Mouse (Mus musculus) ovary, adult 18-20 months (tissue): ENCODE measurements at regions not wholly inside any gene's neighbourhood (a gene's known extent, or its start where the extent isn't known, plus 50 kb on each side); places are given as distances from the start of the nearest gene placed in this dataset.

Experiments used
- DNase-seq: peaks from one replicate; pipeline ENCODE4 v3.0.0; 2022; ENCODE audit warnings: low spot score, mixed read lengths

DNA sequence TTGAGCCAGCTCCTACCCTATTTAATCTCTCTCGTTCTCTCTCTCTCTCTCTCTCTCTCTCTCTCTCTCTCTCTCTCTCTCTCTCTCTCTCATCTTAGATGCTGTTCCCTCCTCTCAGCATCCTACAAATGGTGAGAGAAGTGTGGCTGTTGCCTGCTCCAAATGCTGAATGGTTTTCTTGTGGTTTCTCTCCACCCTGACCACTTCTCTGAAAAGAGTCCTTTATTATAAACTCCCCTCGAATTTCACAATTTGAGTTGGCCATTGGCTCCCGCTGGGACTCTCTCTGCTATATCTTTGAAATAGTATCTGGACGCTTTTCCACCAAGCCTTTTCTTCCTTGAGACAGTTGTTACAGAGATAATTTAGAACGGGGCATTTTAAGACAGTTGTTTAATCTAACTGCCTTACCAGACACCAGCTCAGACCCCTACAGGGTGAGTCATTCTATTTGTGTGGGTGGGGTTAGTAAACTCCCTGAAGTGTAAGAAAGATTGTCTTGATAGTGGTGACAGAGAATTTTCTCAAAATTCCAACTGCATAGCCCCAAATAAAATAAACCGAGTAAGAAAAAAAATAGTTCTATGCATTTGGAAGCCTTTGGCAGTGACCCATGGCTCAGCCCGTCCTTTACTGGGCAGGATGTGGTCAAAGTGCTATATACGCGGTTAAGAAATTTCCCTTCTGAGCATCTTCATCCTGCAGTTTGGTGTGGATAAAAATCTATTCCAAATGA, 58.7 kb upstream of the Ado start:
- no peak for DNase-seq

DNA sequence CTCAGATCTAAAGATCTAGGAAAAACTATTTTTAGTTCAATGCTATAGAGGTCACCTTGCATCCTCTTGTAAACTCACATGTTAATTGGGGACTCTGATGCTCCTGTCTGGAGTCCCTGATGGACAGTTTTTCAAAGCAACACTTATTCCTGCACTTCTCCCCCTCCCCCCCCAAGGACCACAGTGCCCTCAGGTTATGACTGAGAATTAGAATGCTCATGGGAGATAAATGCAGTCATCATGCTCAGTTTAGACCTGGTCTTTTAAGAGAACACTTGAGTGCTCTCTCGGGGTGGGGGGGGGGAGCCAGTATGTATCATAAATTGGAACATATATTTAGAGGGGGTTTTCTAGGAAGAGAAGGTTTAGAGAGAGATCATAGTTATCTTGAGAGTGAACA, 58.0 kb upstream of the Ado start:
- no peak for DNase-seq

DNA sequence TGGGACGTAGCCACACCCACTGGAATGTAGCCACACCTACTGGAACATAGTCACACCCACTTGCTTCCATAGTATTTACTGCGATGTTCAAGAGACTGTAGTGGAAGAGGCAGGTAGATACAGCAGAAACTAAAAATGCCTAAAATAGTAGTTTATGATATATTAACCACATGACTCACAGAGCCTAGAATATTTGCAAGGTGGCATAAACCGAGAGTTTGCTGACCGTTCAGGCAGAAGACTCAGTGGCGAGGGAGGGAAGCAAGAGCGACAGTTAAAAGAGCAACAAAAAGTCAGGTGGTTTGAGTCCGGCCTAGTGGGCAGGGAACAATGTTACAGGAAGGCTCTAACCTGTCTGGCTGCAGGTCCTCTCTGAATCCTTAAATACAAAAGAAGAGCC, 50.6 kb upstream of the Ado start:
- no peak for DNase-seq

DNA sequence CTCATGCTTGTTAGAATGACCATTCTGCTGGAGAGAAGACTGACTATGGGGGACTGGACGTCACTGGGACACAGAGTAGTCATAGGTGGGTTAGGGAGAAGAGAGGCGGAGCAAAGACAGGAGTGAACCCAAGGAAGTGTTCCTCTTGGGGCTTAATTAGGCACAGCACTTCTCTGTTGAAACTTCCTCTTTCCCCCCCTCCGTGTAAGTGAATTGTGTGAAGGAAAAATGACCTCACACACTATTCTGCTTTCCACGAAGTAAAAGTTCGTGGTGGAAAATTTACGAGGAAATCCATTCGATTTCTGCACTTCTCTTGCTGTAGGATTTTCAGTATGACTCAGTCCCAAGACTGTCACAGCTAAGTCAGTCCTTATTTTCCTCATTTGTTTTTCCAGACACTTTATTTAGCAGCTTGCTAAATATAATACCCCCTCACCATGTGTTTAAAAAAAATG, 49.9 kb upstream of the Ado start:
- no peak for DNase-seq
